Mouse (Mus musculus) adrenal gland, adult (tissue): ENCODE measurements at regions not wholly inside any gene's neighbourhood (a gene's known extent, or its start where the extent isn't known, plus 50 kb on each side); places are given as distances from the start of the nearest gene placed in this dataset.

Source experiments
- DNase-seq, 2 experiments: peaks; one replicate each; pipeline ENCODE4 v3.0.0; 2022 to 2023; ENCODE audit warnings: low spot score in 1 of 2; ENCODE audit not compliant: inconsistent age in 2 of 2

GRCm38 (mm10) chr15:36865332-36865731 lies 142.2 kb downstream of the Zfp706 start:
- DNase-seq: no peak

- DNase-seq: no peak
These were observed 143.5 kb downstream of the Zfp706 start for GRCm38 (mm10) chr15:36864046-36864445.

GRCm38 (mm10) chr15:36858711-36859110 lies 148.9 kb downstream of the Zfp706 start:
- DNase-seq: no peak

GRCm38 (mm10) chr15:36857622-36858021 lies 150.0 kb downstream of the Zfp706 start:
- DNase-seq: no peak

- peak; percentile 91 to 94 for DNase-seq
These were observed 151.9 kb downstream of the Zfp706 start for GRCm38 (mm10) chr15:36855550-36856131.

GRCm38 (mm10) chr15:36854900-36855321 lies 152.7 kb downstream of the Zfp706 start:
- peak; percentile 68 to 89 for DNase-seq

GRCm38 (mm10) chr15:36852229-36852821 lies 155.2 kb downstream of the Zfp706 start:
- no peak for DNase-seq

- no peak for DNase-seq
These were observed 159.3 kb downstream of the Zfp706 start for GRCm38 (mm10) chr15:36848238-36848637.

GRCm38 (mm10) chr15:36846806-36847205 lies 160.8 kb downstream of the Zfp706 start:
- DNase-seq: peak in 1 of 2 experiments; percentile 44
